Mouse (Mus musculus) spleen, adult 2 months (tissue): ENCODE data around the gene Eif4a2. TPM values are rescaled to one million over a fixed set of nuclear protein-coding genes. Genes with fewer than 3 reads are reported as not detected.
A peak's percentile ranks its signal among the peaks of the same experiment; 100 is the strongest.

Experiments used
- DNase-seq, 2 experiments: peaks; one replicate each; pipeline versions ENCODE4 v3.0.0 to v3.0.0-alpha.2; 2012 to 2021; ENCODE audit warnings: low spot score in 2 of 2, low read depth in 1 of 2
- H3K27ac ChIP-seq: fragments of 200-500 bp; 2 replicates; pipeline ENCODE4 v1.5.1; 2012; ENCODE audit warnings: low read length, inconsistent platforms; ENCODE audit not compliant: insufficient read depth
- H3K27me3 ChIP-seq: fragments of 200-500 bp; 2 replicates; pipeline ENCODE4 v1.6.1; 2012; ENCODE audit warnings: mild to moderate bottlenecking, moderate library complexity, low read length, inconsistent platforms; ENCODE audit not compliant: control insufficient read depth, insufficient read depth
- H3K36me3 ChIP-seq: fragments of 200-500 bp; 2 replicates; pipeline ENCODE4 v1.6.1; 2012; ENCODE audit warnings: mild to moderate bottlenecking, low read length, inconsistent platforms; ENCODE audit not compliant: control insufficient read depth, insufficient read depth
- H3K4me1 ChIP-seq: fragments of 200-500 bp; 2 replicates; pipeline ENCODE4 v1.6.1; 2011; ENCODE audit warnings: inconsistent platforms; ENCODE audit not compliant: control insufficient read depth, insufficient read depth, insufficient read length
- H3K4me3 ChIP-seq: fragments of 200-500 bp; 2 replicates; pipeline ENCODE4 v1.5.1; 2011; ENCODE audit warnings: mild to moderate bottlenecking, inconsistent platforms; ENCODE audit not compliant: insufficient read depth, insufficient read length; ENCODE audit errors: extremely low read depth
- CTCF ChIP-seq: fragments of 200-500 bp; IDR thresholded peaks from 2 replicates; pipeline ENCODE4 v1.5.1; 2011; ENCODE audit warnings: mild to moderate bottlenecking, inconsistent platforms; ENCODE audit not compliant: insufficient read depth, insufficient read length, insufficient replicate concordance; ENCODE audit errors: extremely low read depth
- POLR2A ChIP-seq: fragments of 200-500 bp; IDR thresholded peaks from 2 replicates; pipeline ENCODE4 v1.6.1; 2011; ENCODE audit warnings: low read depth, low read length, inconsistent platforms
- WGBS: fragments of 180-500 bp; shearing (Covaris S2); methylation state at CpG from one replicate; pipeline ENCODE4 v1.1.7; 2018; 5-methylcytosine and 5-hydroxymethylcytosine counted together
- polyA plus RNA-seq: library from polyadenylated mRNA; depleted of rRNA; stranded (reverse); fragments of >200 nt; gene quantifications from 2 replicates; pipeline ENCODE4 v1.2.3, GENCODE M21; 2012

Eif4a2 gene
- polyA plus RNA-seq, 1 experiment, result 62.8 TPM

GRCm38 (mm10) chr16:23127673-23128375 lies 20.6 kb downstream of the Eif4a2 start, which contains the start of gene Rfc4:
TSS of gene Rfc4 (minus strand) at chr16:23127737.
- TF ChIP-seq POLR2A, result peak; percentile 32; the same call in 1 of the 2 replicates
- peak; percentile 10; the same call in 1 of the 2 replicates for TF ChIP-seq CTCF
- DNase-seq, result peak; percentile 79 to 87
- H3K36me3 ChIP-seq, result no peaks in the 10 kb centered on the region
- peak within 1 kb of the TSS; percentile 82 for H3K4me3 ChIP-seq
- WGBS, result under 1% methylated on average over 51 of the region's 51 CpGs
- H3K27ac ChIP-seq, result peak within 1 kb of the TSS; percentile 98
- H3K4me1 ChIP-seq, result peaks cover 4% of the 10 kb centered on the region; the same call in 1 of the 2 replicates
- H3K27me3 ChIP-seq, result no peaks in the 10 kb centered on the region

GRCm38 (mm10) chr16:23130303-23130702 lies 23.1 kb downstream of the Eif4a2 start:
- DNase-seq, result no peak
- TF ChIP-seq POLR2A (no peak), CTCF (no peak)
- H3K4me3 ChIP-seq, result no peak overlapping the region
- H3K36me3 ChIP-seq, result no peaks in the 10 kb centered on the region
- H3K27ac ChIP-seq, result no peak overlapping the region
- peaks cover 4% of the 10 kb centered on the region; the same call in 1 of the 2 replicates for H3K4me1 ChIP-seq
- WGBS, result 93% methylated on average over 3 of the region's 3 CpGs
- no peaks in the 10 kb centered on the region for H3K27me3 ChIP-seq

- no peak for TF ChIP-seq POLR2A
- TF ChIP-seq CTCF, result no peak
- no peak for DNase-seq
- no peaks in the 10 kb centered on the region for H3K27me3 ChIP-seq
- no peak overlapping the region for H3K27ac ChIP-seq
- peaks cover 6% of the 10 kb centered on the region; the same call in 1 of the 2 replicates for H3K4me1 ChIP-seq
- H3K4me3 ChIP-seq, result no peak overlapping the region
- 100% methylated on average over 1 of the region's 1 CpGs for WGBS
- H3K36me3 ChIP-seq, result no peaks in the 10 kb centered on the region
Measured at GRCm38 (mm10) chr16:23132336-23132735, 25.1 kb downstream of the Eif4a2 start.

- no peaks in the 10 kb centered on the region for H3K27me3 ChIP-seq
- DNase-seq, result peak in 1 of 2 experiments; percentile 44
- H3K4me3 ChIP-seq, result no peak overlapping the region
- H3K4me1 ChIP-seq, result peaks cover 5% of the 10 kb centered on the region; the same call in 1 of the 2 replicates
- no peaks in the 10 kb centered on the region for H3K36me3 ChIP-seq
- 23% methylated on average over 11 of the region's 11 CpGs for WGBS
- H3K27ac ChIP-seq, result no peak overlapping the region
- no peak for TF ChIP-seq CTCF
- TF ChIP-seq POLR2A, result no peak
Measured at GRCm38 (mm10) chr16:23135421-23136149, 28.3 kb downstream of the Eif4a2 start.

GRCm38 (mm10) chr16:23136406-23136970 lies 29.2 kb downstream of the Eif4a2 start:
- Histone ChIP-seq H3K36me3 (no peaks in the 10 kb centered on the region), H3K27me3 (no peaks in the 10 kb centered on the region), H3K4me1 (peaks cover 5% of the 10 kb centered on the region; the same call in 1 of the 2 replicates), H3K4me3 (no peak overlapping the region), H3K27ac (no peak overlapping the region)
- no peak for DNase-seq
- TF ChIP-seq POLR2A, result no peak
- TF ChIP-seq CTCF, result no peak
- 38% methylated on average over 4 of the region's 4 CpGs for WGBS

GRCm38 (mm10) chr16:23140911-23141310 lies 33.7 kb downstream of the Eif4a2 start:
- peak in 1 of 2 experiments; percentile 33 for DNase-seq
- Histone ChIP-seq H3K27me3 (no peaks in the 10 kb centered on the region), H3K4me3 (no peak overlapping the region), H3K36me3 (no peaks in the 10 kb centered on the region), H3K27ac (peak overlapping the region; percentile 33; the same call in 1 of the 2 replicates), H3K4me1 (peaks cover 14% of the 10 kb centered on the region)
- WGBS, result 35% methylated on average over 3 of the region's 3 CpGs
- TF ChIP-seq CTCF (no peak), POLR2A (no peak)
